Mouse (Mus musculus): Measurements from ENCODE around the gene Rnf149.

DNA sequence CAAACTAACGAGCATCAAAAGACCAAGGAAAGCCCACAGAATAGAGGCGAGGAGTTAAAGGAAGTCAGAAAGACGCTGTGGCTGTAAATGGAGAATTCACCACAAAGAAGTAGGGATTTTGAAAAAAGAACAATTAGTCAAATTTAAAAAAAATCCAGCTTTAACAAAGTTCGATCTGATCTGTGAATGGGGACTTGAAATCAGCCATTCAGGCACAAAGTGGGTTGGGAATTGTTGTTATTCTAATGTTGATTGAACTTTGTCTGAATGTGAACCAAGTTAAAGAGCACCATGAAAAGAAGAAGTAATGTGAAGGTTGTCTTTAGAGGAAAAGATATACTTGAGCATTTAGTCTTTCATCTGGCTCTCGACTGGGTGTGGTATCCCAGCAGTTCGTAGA lies 48.9 kb downstream of the Rnf149 start:
- TF ChIP-seq GABPA (IDR thresholded peaks at IDR 0.05; ENCODE audit: insufficient replicate concordance, low read depth, low read length) (no peak), SIN3A (IDR thresholded peaks at IDR 0.05; ENCODE audit: low read length) (no peak), CTCF (conservative IDR thresholded peaks at IDR 0.05 in 1 of 2, IDR thresholded peaks at IDR 0.05 in 1 of 2; ENCODE audit: low read depth in 2 of 2, low read length in 2 of 2) (no peak), MYC (IDR thresholded peaks at IDR 0.05; ENCODE audit: low read depth, low read length) (no peak), JUND (conservative IDR thresholded peaks at IDR 0.05; ENCODE audit: low read depth, low read length) (no peak), ZMIZ1 (IDR thresholded peaks at IDR 0.05; ENCODE audit: low read depth, low read length) (no peak), TCF12 (IDR thresholded peaks at IDR 0.05; ENCODE audit: low read depth, low read length) (no peak), ZNF384 (IDR thresholded peaks at IDR 0.05; ENCODE audit: low read depth, low read length) (no peak), MAZ (IDR thresholded peaks at IDR 0.05; ENCODE audit: low read depth, low read length) (no peak), USF1 (IDR thresholded peaks at IDR 0.05; ENCODE audit: low read depth, low read length) (no peak), CHD1 (IDR thresholded peaks at IDR 0.05; ENCODE audit: low read depth, low read length) (no peak)
